Mouse (Mus musculus) hindbrain, embryonic 13.5 days (tissue): ENCODE measurements around the gene Utp14b. TPM values are rescaled to one million over a fixed set of nuclear protein-coding genes. Genes with fewer than 3 reads are reported as not detected.

Experiments
- ATAC-seq: fragments of 200-750 bp; cut with Nextera tagmentation; 2 replicates; pipeline ENCODE4 v1.8.0; 2017; ENCODE audit warnings: moderate TSS enrichment; ENCODE audit not compliant: low FRiP score
- H3K27ac ChIP-seq: fragments of 300-500 bp; sonication (generic); 2 replicates; pipeline ENCODE4 v1.5.1; 2015; ENCODE audit warnings: inconsistent platforms, mild to moderate bottlenecking, moderate library complexity
- H3K27me3 ChIP-seq: fragments of 300-500 bp; sonication (generic); 2 replicates; pipeline ENCODE4 v1.6.1; 2015; ENCODE audit warnings: mild to moderate bottlenecking, inconsistent platforms
- H3K36me3 ChIP-seq: fragments of 300-500 bp; sonication (generic); 2 replicates; pipeline ENCODE4 v1.6.1; 2015; ENCODE audit warnings: mild to moderate bottlenecking, inconsistent platforms
- H3K4me1 ChIP-seq: fragments of 300-500 bp; sonication (generic); replicated peaks from 2 replicates; pipeline ENCODE4 v1.6.1; 2015; ENCODE audit warnings: inconsistent platforms
- H3K4me2 ChIP-seq: fragments of 300-500 bp; sonication (generic); 2 replicates; pipeline ENCODE4 v1.6.1; 2015; ENCODE audit warnings: inconsistent platforms, mild to moderate bottlenecking, moderate library complexity
- H3K4me3 ChIP-seq: fragments of 300-500 bp; sonication (generic); 2 replicates; pipeline ENCODE4 v1.5.1; 2015; ENCODE audit warnings: mild to moderate bottlenecking, inconsistent platforms
- H3K9ac ChIP-seq: fragments of 300-500 bp; sonication (generic); 2 replicates; pipeline ENCODE4 v1.6.1; 2015; ENCODE audit warnings: mild to moderate bottlenecking, inconsistent platforms
- H3K9me3 ChIP-seq: fragments of 300-500 bp; sonication (generic); 2 replicates; pipeline ENCODE4 v1.6.1; 2016; ENCODE audit warnings: inconsistent platforms
- WGBS: fragments of 180-500 bp; shearing (Covaris S2); methylation state at CpG from one replicate; pipeline ENCODE4 v1.1.7; 2015; 5-methylcytosine and 5-hydroxymethylcytosine counted together
- polyA plus RNA-seq: library from polyadenylated mRNA; unstranded; fragments of >200 nt; fragmentation: Nextera tagmentation; extraction: Ambion mirVana; gene quantifications from 2 replicates; pipeline ENCODE4 v1.2.1, GENCODE M21; 2015

Gene Utp14b
- polyA plus RNA-seq, 1 experiment from 2014 or later: 2.6 TPM

- Histone ChIP-seq H3K9me3 (no peaks in the 10 kb centered on the region), H3K4me1 (no peaks in the 10 kb centered on the region), H3K27me3 (no peaks in the 10 kb centered on the region), H3K4me3 (no peak overlapping the region), H3K27ac (no peak overlapping the region), H3K9ac (no peak overlapping the region), H3K36me3 (peaks cover 78% of the 10 kb centered on the region), H3K4me2 (no peak overlapping the region)
- ATAC-seq: no peak
- 90% methylated on average over 5 of the region's 5 CpGs for whole genome bisulfite sequencing
Observed at GRCm38 (mm10) chr1:78696903-78697302, 39.1 kb downstream of the Utp14b start.

DNA sequence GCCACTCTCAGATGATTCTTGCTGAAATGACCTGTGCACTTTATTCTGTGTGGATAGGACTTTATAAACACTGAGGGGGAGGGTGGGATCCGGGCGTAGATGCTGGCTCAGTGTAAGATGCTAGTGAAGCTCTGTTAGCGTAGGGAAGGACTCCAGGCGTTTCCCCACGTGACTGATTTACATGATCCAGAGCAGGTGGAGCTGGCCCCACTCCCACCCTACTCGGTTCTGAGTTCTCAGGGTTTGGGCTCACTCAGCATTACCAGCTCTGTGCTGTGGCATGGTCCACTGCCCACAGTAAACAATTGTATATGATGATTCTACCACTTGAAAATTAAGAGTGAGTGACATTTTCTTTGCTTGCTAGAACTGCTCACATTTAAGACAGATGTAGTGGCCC lies 40.3 kb downstream of the Utp14b start:
- no peaks in the 10 kb centered on the region for H3K27me3 ChIP-seq
- no peak overlapping the region for H3K27ac ChIP-seq
- no peak for ATAC-seq
- WGBS: 83% methylated on average over 6 of the region's 6 CpGs
- no peak overlapping the region for H3K4me3 ChIP-seq
- H3K9ac ChIP-seq: no peak overlapping the region
- H3K4me2 ChIP-seq: no peak overlapping the region
- H3K36me3 ChIP-seq: peaks cover 81% of the 10 kb centered on the region
- no peaks in the 10 kb centered on the region for H3K4me1 ChIP-seq
- H3K9me3 ChIP-seq: no peaks in the 10 kb centered on the region

DNA sequence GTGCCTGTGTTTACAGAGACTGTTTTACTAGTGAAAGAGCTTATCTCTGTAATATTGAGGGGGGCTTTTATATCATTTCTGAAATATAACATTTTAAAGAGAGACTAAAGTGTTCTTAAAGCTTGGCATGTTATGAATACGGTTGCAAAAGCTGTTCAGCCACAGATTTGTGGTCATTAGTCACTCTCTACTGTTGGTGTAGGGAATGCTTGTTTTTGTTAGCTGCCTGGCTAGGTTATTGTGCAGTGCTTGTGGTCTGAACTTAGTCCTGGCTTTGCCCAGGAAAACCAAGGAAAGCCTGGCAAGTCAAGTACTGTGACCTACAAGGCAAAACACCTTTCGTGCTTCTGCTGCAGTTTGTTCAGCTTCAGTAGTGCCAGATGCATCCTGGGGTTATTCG lies 43.9 kb downstream of the Utp14b start:
- Histone ChIP-seq H3K36me3 (peaks cover 76% of the 10 kb centered on the region), H3K9ac (no peak overlapping the region), H3K27me3 (no peaks in the 10 kb centered on the region), H3K4me2 (no peak overlapping the region), H3K27ac (no peak overlapping the region), H3K4me3 (no peak overlapping the region), H3K9me3 (no peaks in the 10 kb centered on the region), H3K4me1 (no peaks in the 10 kb centered on the region)
- no peak for ATAC-seq
- 94% methylated on average over 3 of the region's 3 CpGs for WGBS

GRCm38 (mm10) chr1:78702282-78702963 lies 44.6 kb downstream of the Utp14b start:
- Histone ChIP-seq H3K36me3 (peaks cover 70% of the 10 kb centered on the region), H3K27ac (no peak overlapping the region), H3K4me1 (no peaks in the 10 kb centered on the region), H3K27me3 (no peaks in the 10 kb centered on the region), H3K9ac (no peak overlapping the region), H3K4me2 (no peak overlapping the region), H3K9me3 (no peaks in the 10 kb centered on the region), H3K4me3 (no peak overlapping the region)
- 92% methylated on average over 14 of the region's 14 CpGs for WGBS
- ATAC-seq: no peak

DNA sequence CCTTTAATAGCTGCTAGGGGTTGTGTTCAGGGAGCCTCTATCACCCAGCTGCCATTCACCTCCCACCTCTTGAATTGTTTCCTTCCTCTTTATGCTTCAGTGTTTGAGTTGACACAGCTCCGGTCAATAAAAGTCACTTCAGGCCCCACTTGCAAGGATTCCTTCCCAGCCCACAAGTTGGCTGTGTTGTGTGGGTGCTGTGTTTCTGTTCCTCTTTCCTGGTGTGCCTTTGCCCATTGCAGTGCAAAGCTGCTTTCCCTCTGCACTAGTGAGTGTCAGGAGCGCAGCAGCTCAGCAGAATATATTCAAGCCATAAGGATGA lies 45.1 kb downstream of the Utp14b start:
- WGBS: 93% methylated on average over 2 of the region's 2 CpGs
- Histone ChIP-seq H3K27ac (no peak overlapping the region), H3K4me1 (no peaks in the 10 kb centered on the region), H3K36me3 (peaks cover 67% of the 10 kb centered on the region), H3K9me3 (no peaks in the 10 kb centered on the region), H3K4me3 (no peak overlapping the region), H3K27me3 (no peaks in the 10 kb centered on the region), H3K4me2 (no peak overlapping the region), H3K9ac (no peak overlapping the region)
- no peak for ATAC-seq

- no peak overlapping the region for H3K9ac ChIP-seq
- H3K4me3 ChIP-seq: no peak overlapping the region
- H3K36me3 ChIP-seq: peaks cover 42% of the 10 kb centered on the region
- no peaks in the 10 kb centered on the region for H3K27me3 ChIP-seq
- 92% methylated on average over 10 of the region's 10 CpGs for WGBS
- ATAC-seq: no peak
- H3K9me3 ChIP-seq: no peaks in the 10 kb centered on the region
- H3K27ac ChIP-seq: no peak overlapping the region
- H3K4me2 ChIP-seq: no peak overlapping the region
- no peaks in the 10 kb centered on the region for H3K4me1 ChIP-seq
Observed at GRCm38 (mm10) chr1:78706338-78706737, 48.5 kb downstream of the Utp14b start.

DNA sequence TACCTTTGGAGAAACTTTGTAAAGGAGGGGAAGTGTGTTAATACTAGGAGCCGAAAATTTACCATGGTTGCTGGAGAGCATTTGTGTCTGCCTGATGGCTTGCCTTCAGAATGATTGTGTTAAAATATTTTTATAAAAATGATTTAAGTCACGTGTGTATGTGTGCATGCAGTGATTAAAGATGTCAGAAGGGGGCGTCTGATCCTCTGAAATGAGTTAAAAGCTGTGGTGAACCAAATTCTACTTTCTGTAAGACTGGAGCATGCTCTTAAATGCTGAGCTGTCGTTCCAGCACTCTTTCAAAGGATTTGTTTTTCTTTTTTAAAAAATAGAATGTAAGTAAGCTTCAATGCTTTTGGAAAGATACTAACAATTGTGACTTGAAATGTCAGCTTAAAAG lies 49.4 kb downstream of the Utp14b start:
- Histone ChIP-seq H3K27me3 (no peaks in the 10 kb centered on the region), H3K4me3 (no peak overlapping the region), H3K4me1 (no peaks in the 10 kb centered on the region), H3K4me2 (no peak overlapping the region), H3K9ac (no peak overlapping the region), H3K27ac (no peak overlapping the region), H3K36me3 (peaks cover 33% of the 10 kb centered on the region), H3K9me3 (no peaks in the 10 kb centered on the region)
- 70% methylated on average over 4 of the region's 4 CpGs for WGBS
- no peak for ATAC-seq

- Histone ChIP-seq H3K36me3 (peaks cover 9% of the 10 kb centered on the region), H3K4me2 (no peak overlapping the region), H3K27me3 (no peaks in the 10 kb centered on the region), H3K4me3 (no peak overlapping the region), H3K9me3 (no peaks in the 10 kb centered on the region), H3K9ac (no peak overlapping the region), H3K4me1 (no peaks in the 10 kb centered on the region), H3K27ac (no peak overlapping the region)
- ATAC-seq: no peak
Observed at GRCm38 (mm10) chr1:78710026-78710425, 52.2 kb downstream of the Utp14b start.

GRCm38 (mm10) chr1:78710613-78711329 lies 52.9 kb downstream of the Utp14b start:
- Histone ChIP-seq H3K36me3 (peaks cover 6% of the 10 kb centered on the region), H3K9ac (no peak overlapping the region), H3K9me3 (no peaks in the 10 kb centered on the region), H3K27me3 (no peaks in the 10 kb centered on the region), H3K4me3 (no peak overlapping the region), H3K27ac (no peak overlapping the region), H3K4me2 (no peak overlapping the region), H3K4me1 (no peaks in the 10 kb centered on the region)
- ATAC-seq: no peak
- WGBS: 91% methylated on average over 5 of the region's 5 CpGs

Other genes starting within 250 kb of the Utp14b start
- 143 and 144 TPM in 2 replicates for gene Farsb, start 169.1 kb upstream of the Utp14b start, polyA plus RNA-seq
- gene Mogat1, start 147.0 kb upstream of the Utp14b start, polyA plus RNA-seq: 0.79 TPM in 1 of 2 replicates, not detected in the other
- gene BC035947, start 145.9 kb upstream of the Utp14b start, polyA plus RNA-seq: 0.82 and 0.87 TPM in 2 replicates
- gene Acsl3, start 213 bp upstream of the Utp14b start, polyA plus RNA-seq: 73.3 and 78.5 TPM in 2 replicates
- gene Kcne4, start 158.7 kb downstream of the Utp14b start, polyA plus RNA-seq: 2.4 TPM in 2 replicates